Mouse (Mus musculus) intestine, embryonic 16.5 days (tissue): ENCODE measurements around the gene Fahd2a. TPM values are rescaled to one million over a fixed set of nuclear protein-coding genes. Genes with fewer than 3 reads are reported as not detected.

Experiments used
- ATAC-seq: fragments of 200-750 bp; cut with Nextera tagmentation; 2 replicates; pipeline ENCODE4 v1.8.0; 2017; ENCODE audit warnings: moderate TSS enrichment, moderate library complexity
- H3K27ac ChIP-seq: fragments of 300-500 bp; sonication (generic); 2 replicates; pipeline ENCODE4 v1.5.1; 2014; ENCODE audit warnings: mild to moderate bottlenecking, low read length
- H3K27me3 ChIP-seq: fragments of 300-500 bp; sonication (generic); replicated peaks from 2 replicates; pipeline ENCODE4 v1.6.1; 2014; ENCODE audit warnings: low read length, control low read depth, mixed read lengths; ENCODE audit not compliant: control insufficient read depth, insufficient read depth
- H3K36me3 ChIP-seq: fragments of 300-500 bp; sonication (generic); 2 replicates; pipeline ENCODE4 v1.6.1; 2014; ENCODE audit warnings: low read length, control low read depth; ENCODE audit not compliant: control insufficient read depth, insufficient read depth
- H3K4me1 ChIP-seq: fragments of 300-500 bp; sonication (generic); 2 replicates; pipeline ENCODE4 v1.6.1; 2014; ENCODE audit warnings: low read length, control low read depth, mixed read lengths; ENCODE audit not compliant: control insufficient read depth, insufficient read depth
- H3K4me2 ChIP-seq: fragments of 300-500 bp; sonication (generic); 2 replicates; pipeline ENCODE4 v1.6.1; 2014; ENCODE audit warnings: low read depth, low read length, control low read depth
- H3K4me3 ChIP-seq: fragments of 300-500 bp; sonication (generic); 2 replicates; pipeline ENCODE4 v1.5.1; 2014; ENCODE audit warnings: mild to moderate bottlenecking, low read length
- H3K9ac ChIP-seq: fragments of 300-500 bp; sonication (generic); 2 replicates; pipeline ENCODE4 v1.6.1; 2014; ENCODE audit warnings: low read depth, low read length
- H3K9me3 ChIP-seq: fragments of 300-500 bp; sonication (generic); 2 replicates; pipeline ENCODE4 v1.6.1; 2016; ENCODE audit warnings: low read length, control low read depth; ENCODE audit not compliant: control insufficient read depth
- WGBS: fragments of 180-500 bp; shearing (Covaris S2); extraction: QIAGEN DNeasy Blood & Tissue Kit; methylation state at CpG from one replicate; pipeline ENCODE4 v1.1.7; 2014; 5-methylcytosine and 5-hydroxymethylcytosine counted together
- polyA plus RNA-seq: library from polyadenylated mRNA; unstranded; fragments of >200 nt; fragmentation: Nextera tagmentation; extraction: Ambion mirVana; gene quantifications from 2 replicates; pipeline ENCODE4 v1.2.1, GENCODE M21; 2015

Fahd2a gene
- polyA plus RNA-seq, 1 experiment from 2014 or later = 27.8 TPM

DNA sequence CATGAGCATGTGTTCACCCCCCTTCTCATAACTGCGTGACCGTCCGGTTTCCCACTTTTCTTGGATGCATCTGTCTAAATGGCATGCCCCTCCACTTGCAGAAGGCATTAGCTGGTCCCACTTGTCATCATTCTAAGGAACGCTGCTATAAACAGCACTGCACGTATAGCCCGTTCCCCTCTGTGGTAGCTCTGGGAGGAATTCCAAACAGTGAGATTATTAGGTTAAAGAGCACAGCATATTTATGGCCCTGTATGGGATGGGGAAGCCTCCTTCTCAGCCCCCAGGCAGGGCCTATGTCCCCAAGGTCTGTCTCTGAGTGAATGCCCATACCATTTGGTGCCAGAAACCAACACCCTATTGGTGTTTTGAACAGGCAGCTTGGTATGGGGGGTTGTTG is 33.2 kb downstream of the Fahd2a start:
- H3K4me3 ChIP-seq = no peak overlapping the region
- H3K4me1 ChIP-seq = 0 out of 2 replicates have a peak, but pooled peaks cover 3% of the 10 kb centered on the region
- H3K9ac ChIP-seq = no peak overlapping the region
- H3K4me2 ChIP-seq = no peak overlapping the region
- WGBS = 58% methylated on average over 6 of the region's 6 CpGs
- no peak for ATAC-seq
- H3K27me3 ChIP-seq = 0 out of 2 replicates have a peak, but pooled peaks cover 2% of the 10 kb centered on the region
- no peak overlapping the region for H3K27ac ChIP-seq
- H3K9me3 ChIP-seq = no peaks in the 10 kb centered on the region
- no peaks in the 10 kb centered on the region for H3K36me3 ChIP-seq

DNA sequence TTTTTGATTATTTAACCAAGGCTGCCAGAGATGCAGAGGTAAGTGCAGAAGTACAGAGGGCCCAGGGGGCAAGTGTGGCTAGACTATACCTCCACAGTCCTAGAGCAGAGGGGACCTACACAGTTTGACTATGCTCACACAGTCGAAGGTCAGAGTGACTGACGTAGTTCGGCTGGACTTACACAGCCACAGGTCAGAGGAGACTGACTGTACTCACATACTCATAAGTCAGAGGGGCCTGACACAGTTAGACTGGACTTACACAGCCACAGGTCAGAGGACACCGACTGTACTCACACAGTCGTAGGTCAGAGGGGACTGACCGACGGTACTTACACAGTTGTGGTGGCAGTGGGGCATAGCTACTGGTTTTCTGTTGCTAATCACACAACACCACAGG is 45.6 kb downstream of the Fahd2a start:
- WGBS = 88% methylated on average over 7 of the region's 7 CpGs
- Histone ChIP-seq H3K36me3 (no peaks in the 10 kb centered on the region), H3K4me2 (no peak overlapping the region), H3K9ac (no peak overlapping the region), H3K27me3 (no peaks in the 10 kb centered on the region), H3K4me1 (no peaks in the 10 kb centered on the region), H3K27ac (no peak overlapping the region), H3K4me3 (no peak overlapping the region), H3K9me3 (no peaks in the 10 kb centered on the region)
- ATAC-seq = no peak

DNA sequence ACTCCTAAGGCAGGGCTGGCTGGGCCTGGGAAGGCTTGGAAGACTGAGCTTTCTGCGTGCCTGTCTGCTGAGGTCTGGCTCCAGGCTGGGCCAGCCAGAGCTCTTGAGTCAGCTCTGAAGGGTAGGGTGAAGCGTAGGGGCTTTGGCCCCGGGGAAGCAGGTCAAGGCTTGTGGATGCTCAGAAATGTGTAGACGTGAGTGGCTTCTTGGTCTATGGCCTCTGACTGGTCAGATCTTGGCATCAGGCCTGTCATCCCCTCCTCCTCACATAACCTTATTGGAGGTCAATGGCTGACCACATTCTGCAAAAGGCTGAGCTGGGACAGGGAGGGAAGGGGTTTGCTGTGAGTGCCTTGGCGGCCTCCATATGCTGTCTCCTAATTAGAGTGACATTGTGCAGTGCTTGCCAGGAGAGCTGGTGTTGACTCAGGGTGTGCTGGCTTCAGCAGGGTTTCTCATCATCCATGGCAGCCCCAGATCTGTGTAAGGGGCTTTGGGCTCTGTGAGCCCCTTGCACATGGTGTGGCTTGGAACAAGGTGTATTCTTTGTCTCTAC is 49.7 kb downstream of the Fahd2a start:
- Histone ChIP-seq H3K4me1 (no peaks in the 10 kb centered on the region), H3K27me3 (no peaks in the 10 kb centered on the region), H3K9me3 (no peaks in the 10 kb centered on the region), H3K36me3 (no peaks in the 10 kb centered on the region), H3K27ac (no peak overlapping the region), H3K4me3 (no peak overlapping the region), H3K4me2 (no peak overlapping the region), H3K9ac (no peak overlapping the region)
- ATAC-seq = no peak
- WGBS = 79% methylated on average over 5 of the region's 5 CpGs

DNA sequence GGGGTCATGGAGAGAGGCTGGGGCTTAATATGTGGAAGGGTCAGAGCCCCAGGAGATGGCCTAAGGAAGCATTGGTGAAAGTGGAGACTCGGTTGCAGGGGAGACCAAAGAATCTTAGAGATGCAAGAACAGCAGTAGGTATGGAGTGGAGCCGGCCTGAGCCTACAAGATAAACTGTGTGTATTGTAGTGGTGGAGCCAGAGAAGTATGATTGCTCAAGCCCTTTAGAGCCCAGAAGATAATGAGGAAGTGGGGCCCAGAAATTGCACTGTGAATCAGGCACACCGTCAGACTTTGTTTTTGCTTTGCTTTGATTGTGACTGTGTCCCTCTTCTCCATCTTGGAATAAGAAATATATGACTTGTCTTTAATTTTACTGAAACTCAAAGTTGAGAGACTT is 53.0 kb downstream of the Fahd2a start:
- no peaks in the 10 kb centered on the region for H3K27me3 ChIP-seq
- no peaks in the 10 kb centered on the region for H3K36me3 ChIP-seq
- H3K4me1 ChIP-seq = no peaks in the 10 kb centered on the region
- ATAC-seq = peak; percentile 60
- H3K9me3 ChIP-seq = no peaks in the 10 kb centered on the region
- WGBS = 47% methylated on average over 3 of the region's 3 CpGs
- no peak overlapping the region for H3K4me3 ChIP-seq
- H3K27ac ChIP-seq = no peak overlapping the region
- H3K4me2 ChIP-seq = no peak overlapping the region
- H3K9ac ChIP-seq = no peak overlapping the region

DNA sequence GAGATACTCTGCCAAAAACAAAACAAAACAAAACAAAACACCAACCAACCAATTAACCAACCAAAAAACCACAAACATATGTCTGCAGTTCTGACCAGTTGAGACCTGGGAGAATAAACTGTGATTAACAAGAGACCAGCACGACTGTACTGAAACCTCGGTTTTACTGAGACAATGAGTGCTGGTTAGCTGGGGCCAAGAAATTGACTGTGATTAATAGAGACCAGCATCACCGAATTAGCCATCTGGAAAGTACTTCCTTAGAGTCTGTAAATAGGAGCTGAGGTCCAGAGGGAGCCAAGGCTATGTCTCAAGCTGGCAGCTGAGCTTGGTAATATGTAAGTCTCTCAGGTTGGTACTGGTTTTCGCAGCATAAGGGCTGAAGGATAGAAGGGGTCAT is 53.5 kb downstream of the Fahd2a start:
- WGBS = 59% methylated on average over 4 of the region's 4 CpGs
- Histone ChIP-seq H3K27me3 (no peaks in the 10 kb centered on the region), H3K27ac (no peak overlapping the region), H3K4me3 (no peak overlapping the region), H3K4me1 (no peaks in the 10 kb centered on the region), H3K36me3 (no peaks in the 10 kb centered on the region), H3K4me2 (no peak overlapping the region), H3K9ac (no peak overlapping the region), H3K9me3 (no peaks in the 10 kb centered on the region)
- no peak for ATAC-seq

DNA sequence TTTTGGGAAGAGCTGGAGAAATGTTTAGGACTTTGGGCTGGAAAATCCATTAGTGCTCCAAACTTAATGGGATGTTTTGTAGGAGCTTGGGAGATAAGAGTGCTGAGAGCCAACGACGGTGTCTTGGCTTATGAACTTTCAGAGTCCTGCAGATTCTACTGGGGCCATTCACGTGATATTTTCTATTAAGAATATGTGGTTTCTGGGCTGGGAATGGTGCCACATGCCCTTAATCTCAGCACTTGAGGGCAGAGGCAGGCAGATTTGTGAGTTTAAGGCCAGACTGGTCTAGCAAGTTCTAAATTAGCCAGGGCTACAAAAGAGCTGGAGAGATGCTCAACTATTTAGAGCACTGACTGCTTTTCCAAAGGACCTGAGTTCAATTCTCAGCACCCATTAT is 54.0 kb downstream of the Fahd2a start:
- H3K4me1 ChIP-seq = no peaks in the 10 kb centered on the region
- 59% methylated on average over 3 of the region's 3 CpGs for whole genome bisulfite sequencing
- no peaks in the 10 kb centered on the region for H3K36me3 ChIP-seq
- H3K9ac ChIP-seq = no peak overlapping the region
- H3K4me2 ChIP-seq = no peak overlapping the region
- H3K4me3 ChIP-seq = no peak overlapping the region
- H3K27me3 ChIP-seq = no peaks in the 10 kb centered on the region
- H3K9me3 ChIP-seq = no peaks in the 10 kb centered on the region
- no peak for ATAC-seq
- H3K27ac ChIP-seq = no peak overlapping the region

DNA sequence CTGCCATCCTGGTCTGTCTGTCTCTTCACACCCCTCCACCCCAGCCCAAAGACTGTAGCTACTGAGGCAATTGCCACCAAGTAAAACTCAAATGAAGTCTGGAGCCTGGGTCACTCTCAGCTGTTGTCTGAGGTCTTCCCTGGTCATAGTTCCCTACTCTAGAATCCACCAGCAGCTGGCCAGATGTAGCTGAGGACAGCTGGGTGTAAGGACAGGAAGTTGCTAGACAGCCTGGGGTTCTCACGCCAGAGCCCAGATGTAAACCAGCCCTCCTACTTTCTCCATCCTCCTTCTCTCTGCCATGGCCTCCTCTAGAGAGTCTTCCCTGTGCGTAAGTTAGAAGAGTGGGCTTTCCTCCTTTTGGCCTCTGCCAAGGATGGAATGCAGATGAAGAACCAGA is 56.8 kb downstream of the Fahd2a start:
- no peaks in the 10 kb centered on the region for H3K9me3 ChIP-seq
- no peaks in the 10 kb centered on the region for H3K36me3 ChIP-seq
- no peaks in the 10 kb centered on the region for H3K4me1 ChIP-seq
- no peak for ATAC-seq
- H3K27ac ChIP-seq = no peak overlapping the region
- H3K27me3 ChIP-seq = no peaks in the 10 kb centered on the region
- no peak overlapping the region for H3K4me2 ChIP-seq
- 56% methylated on average over 2 of the region's 2 CpGs for WGBS
- H3K9ac ChIP-seq = no peak overlapping the region
- H3K4me3 ChIP-seq = no peak overlapping the region

Other genes with a start within 250 kb of the Fahd2a start
- gene 1810024B03Rik, start 236.3 kb downstream of the Fahd2a start, polyA plus RNA-seq = 1.4 TPM in 2 replicates
- gene Snrnp200, start 236.2 kb downstream of the Fahd2a start, polyA plus RNA-seq = 37.7 and 39.8 TPM in 2 replicates
- 63.1 and 63.3 TPM in 2 replicates for gene Ciao1, start 196.7 kb downstream of the Fahd2a start, polyA plus RNA-seq
- gene Tmem127, start 196.7 kb downstream of the Fahd2a start, polyA plus RNA-seq = 23.1 and 24.9 TPM in 2 replicates
- 77.6 and 78.1 TPM in 2 replicates for gene Stard7, start 174.3 kb downstream of the Fahd2a start, polyA plus RNA-seq
- 2.1 and 3.5 TPM in 2 replicates for gene Dusp2, start 108.4 kb downstream of the Fahd2a start, polyA plus RNA-seq
- gene Astl, start 105.9 kb downstream of the Fahd2a start, polyA plus RNA-seq = not detected in 2 replicates
- gene Adra2b, start 81.4 kb downstream of the Fahd2a start, polyA plus RNA-seq = 1.3 and 2.0 TPM in 2 replicates
- gene Gpat2, start 19.4 kb downstream of the Fahd2a start, polyA plus RNA-seq = 0.09 and 0.12 TPM in 2 replicates
- 3.4 and 4.0 TPM in 2 replicates for gene Kcnip3, start 77.5 kb upstream of the Fahd2a start, polyA plus RNA-seq
- gene Prom2, start 96.9 kb upstream of the Fahd2a start, polyA plus RNA-seq = 0.56 and 0.58 TPM in 2 replicates
- 2.7 and 3.0 TPM in 2 replicates for gene Zfp661, start 142.5 kb upstream of the Fahd2a start, polyA plus RNA-seq
- gene Mrps5, start 142.7 kb upstream of the Fahd2a start, polyA plus RNA-seq = 142 and 162 TPM in 2 replicates
- gene Mal, start 212.1 kb upstream of the Fahd2a start, polyA plus RNA-seq = 0.65 and 1.3 TPM in 2 replicates